Mouse (Mus musculus) small intestine, adult 2 months (tissue): ENCODE measurements around the gene Bpifa6.

Source experiments
- CTCF ChIP-seq: fragments of 200-500 bp; IDR thresholded peaks from 2 replicates; pipeline ENCODE4 v1.5.1; 2012; ENCODE audit warnings: low read depth, mild to moderate bottlenecking, control low read depth, inconsistent platforms, low read length, moderate library complexity, mixed read lengths; ENCODE audit not compliant: insufficient replicate concordance, insufficient read length; ENCODE audit errors: extremely low read depth
- POLR2A ChIP-seq: fragments of 200-500 bp; IDR thresholded peaks from 2 replicates; pipeline ENCODE4 v1.6.1; 2012; ENCODE audit warnings: low read depth, mild to moderate bottlenecking, control low read depth, inconsistent platforms, low read length, moderate library complexity

DNA sequence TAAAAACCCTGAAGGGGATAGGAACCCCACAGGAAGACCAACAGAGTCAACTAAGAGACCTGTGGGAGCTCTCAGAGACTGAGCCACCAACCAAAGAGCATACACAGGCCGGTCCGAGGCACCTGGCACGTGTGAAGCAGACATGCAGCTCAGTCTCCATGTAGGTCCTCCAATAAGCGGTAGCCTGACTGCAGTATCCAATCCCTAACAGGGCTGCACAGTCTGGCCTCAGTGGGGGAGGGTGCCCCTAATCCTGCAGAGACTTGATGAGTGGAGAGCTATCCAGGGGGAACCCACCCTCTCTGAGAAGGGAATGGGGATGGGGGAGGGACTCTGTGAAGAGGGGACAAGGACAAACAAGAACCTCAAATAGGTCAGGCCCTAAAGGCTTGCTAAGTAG lies 31.0 kb downstream of the Bpifa6 start:
- TF ChIP-seq CTCF (no peak), POLR2A (no peak)
